Mouse (Mus musculus) heart, postnatal 0 days (tissue): ENCODE data around the gene Kptn. TPM values are rescaled to one million over a fixed set of nuclear protein-coding genes. Genes with fewer than 3 reads are reported as not detected.
A peak's percentile ranks its signal among the peaks of the same experiment; 100 is the strongest.

Experiments
- ATAC-seq: fragments of 200-750 bp; cut with Nextera tagmentation; 2 replicates; pipeline ENCODE4 v1.8.0; 2017; ENCODE audit warnings: low read depth, moderate number of reproducible peaks, moderate library complexity; ENCODE audit not compliant: insufficient read depth
- DNase-seq: peaks from one replicate; pipeline ENCODE4 v3.0.0-alpha.2; 2016; ENCODE audit warnings: low spot score
- H3K27ac ChIP-seq: fragments of 300-500 bp; sonication (generic); 2 replicates; pipeline ENCODE4 v1.5.1; 2014; ENCODE audit warnings: low read depth, mild to moderate bottlenecking
- H3K27me3 ChIP-seq: fragments of 300-500 bp; sonication (generic); 2 replicates; pipeline ENCODE4 v1.6.1; 2014; ENCODE audit warnings: low read length, mixed read lengths; ENCODE audit not compliant: control insufficient read depth, insufficient read depth
- H3K36me3 ChIP-seq: fragments of 300-500 bp; sonication (generic); replicated peaks from 2 replicates; pipeline ENCODE4 v1.6.1; 2014; ENCODE audit warnings: low read length, mixed read lengths; ENCODE audit not compliant: control insufficient read depth, insufficient read depth
- H3K4me1 ChIP-seq: fragments of 300-500 bp; sonication (generic); 2 replicates; pipeline ENCODE4 v1.6.1; 2014; ENCODE audit warnings: antibody characterized with exemption; ENCODE audit not compliant: control insufficient read depth, insufficient read depth
- H3K4me2 ChIP-seq: fragments of 300-500 bp; sonication (generic); 2 replicates; pipeline ENCODE4 v1.6.1; 2014; ENCODE audit warnings: low read depth, mild to moderate bottlenecking, low read length, moderate library complexity
- H3K4me3 ChIP-seq: fragments of 300-500 bp; sonication (generic); 2 replicates; pipeline ENCODE4 v1.5.1; 2014; ENCODE audit warnings: low read depth, low read length
- H3K9ac ChIP-seq: fragments of 300-500 bp; sonication (generic); replicated peaks from 2 replicates; pipeline ENCODE4 v1.6.1; 2014; ENCODE audit warnings: low read depth, low read length, mixed read lengths
- H3K9me3 ChIP-seq: fragments of 300-500 bp; sonication (generic); replicated peaks from 2 replicates; pipeline ENCODE4 v1.6.1; 2016; ENCODE audit warnings: low read length; ENCODE audit not compliant: control insufficient read depth
- CTCF ChIP-seq: IDR thresholded peaks from 2 replicates; pipeline ENCODE4 v1.5.1; 2016; ENCODE audit warnings: antibody characterized with exemption, control low read depth, low read depth
- EP300 ChIP-seq: IDR thresholded peaks from 2 replicates; pipeline ENCODE4 v1.6.1; 2016; ENCODE audit warnings: antibody characterized with exemption, low read depth
- WGBS: fragments of 180-500 bp; shearing (Covaris S2); extraction: QIAGEN DNeasy Blood & Tissue Kit; methylation state at CpG from one replicate; pipeline ENCODE4 v1.1.7; 2014; 5-methylcytosine and 5-hydroxymethylcytosine counted together
- polyA plus RNA-seq: library from polyadenylated mRNA; unstranded; fragments of >200 nt; fragmentation: Nextera tagmentation; extraction: Ambion mirVana; gene quantifications from 2 replicates; pipeline ENCODE4 v1.2.1, GENCODE M21; 2015
- total RNA-seq: library from RNA; depleted of rRNA; stranded (reverse); fragments of >200 nt; gene quantifications from 2 replicates; pipeline ENCODE4 v1.2.3, GENCODE M21; 2014; ENCODE audit warnings: low replicate concordance; rRNA removed

The Kptn gene
- total RNA-seq (40.1 and 45.1 TPM in 2 replicates), polyA plus RNA-seq (26.2 and 27.1 TPM in 2 replicates)

DNA sequence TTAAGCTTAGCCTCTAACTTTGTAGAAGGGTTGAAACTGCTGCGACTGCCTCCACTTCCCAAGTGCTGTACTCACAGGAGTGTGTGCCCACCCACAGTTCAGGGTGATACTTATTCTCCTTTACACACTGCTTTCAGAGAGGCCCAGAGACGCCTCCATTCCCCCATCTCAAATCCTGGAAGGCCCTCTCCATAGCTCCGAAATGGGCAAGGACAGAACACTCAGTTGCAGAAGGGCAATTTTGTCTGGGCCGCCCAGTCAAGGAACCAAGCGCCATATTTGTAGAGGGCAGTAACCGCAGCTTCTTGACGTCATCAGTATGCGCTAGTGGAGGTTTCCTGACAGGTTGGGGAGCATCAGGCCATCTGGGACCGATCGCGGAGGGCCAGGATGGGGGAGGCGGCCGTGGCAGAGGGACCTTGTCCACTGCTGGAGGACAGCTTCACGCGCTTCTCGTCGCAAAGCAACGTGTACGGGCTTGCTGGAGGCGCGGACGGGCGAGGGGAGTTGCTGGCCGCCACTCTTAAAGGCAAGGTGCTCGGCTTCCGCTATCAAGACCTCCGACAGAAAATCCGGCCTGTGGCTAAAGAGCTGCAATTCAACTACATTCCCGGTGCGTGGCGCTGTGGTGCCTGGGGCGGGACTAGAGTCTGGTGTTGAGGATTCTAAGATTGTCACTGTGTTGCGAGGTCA is at the start of gene Kptn:
Gene Kptn (plus strand): TSS at position 327 of the 693 bp plus-strand sequence.
- Histone ChIP-seq H3K9ac (peak within 1 kb of the TSS; percentile 63), H3K27me3 (no peaks in the 10 kb centered on the region), H3K9me3 (no peaks in the 10 kb centered on the region), H3K4me1 (0 out of 2 replicates have a peak, but pooled peaks cover 4% of the 10 kb centered on the region), H3K4me2 (peak within 1 kb of the TSS; percentile 64), H3K4me3 (peak within 1 kb of the TSS; percentile 76), H3K36me3 (peaks cover 39% of the 10 kb centered on the region), H3K27ac (peak within 1 kb of the TSS; percentile 86)
- ATAC-seq (peak; percentile 87), DNase-seq (peak; percentile 92)
- WGBS: 1% methylated on average over 33 of the region's 33 CpGs
- no peak for TF ChIP-seq EP300
- TF ChIP-seq CTCF: peak; percentile 89

- ATAC-seq (no peak), DNase-seq (no peak)
- Histone ChIP-seq H3K27me3 (no peaks in the 10 kb centered on the region), H3K36me3 (no peaks in the 10 kb centered on the region), H3K4me3 (no peak overlapping the region), H3K9ac (no peak overlapping the region), H3K27ac (no peak overlapping the region), H3K4me1 (no peaks in the 10 kb centered on the region), H3K4me2 (no peak overlapping the region), H3K9me3 (no peaks in the 10 kb centered on the region)
- TF ChIP-seq CTCF (no peak), EP300 (no peak)
Observed at GRCm38 (mm10) chr7:16070846-16071245, 48.8 kb upstream of the Kptn start.

- Histone ChIP-seq H3K4me2 (no peak overlapping the region), H3K9me3 (no peaks in the 10 kb centered on the region), H3K27ac (no peak overlapping the region), H3K36me3 (no peaks in the 10 kb centered on the region), H3K27me3 (no peaks in the 10 kb centered on the region), H3K9ac (no peak overlapping the region), H3K4me3 (no peak overlapping the region), H3K4me1 (no peaks in the 10 kb centered on the region)
- TF ChIP-seq CTCF: no peak
- no peak for TF ChIP-seq EP300
- 62% methylated on average over 6 of the region's 6 CpGs for WGBS
- DNase-seq (no peak), ATAC-seq (no peak)
Observed at GRCm38 (mm10) chr7:16071906-16072305, 47.8 kb upstream of the Kptn start.

GRCm38 (mm10) chr7:16079947-16080346 is 39.7 kb upstream of the Kptn start:
- H3K27ac ChIP-seq: no peak overlapping the region
- TF ChIP-seq EP300 (no peak), CTCF (no peak)
- H3K9me3 ChIP-seq: no peaks in the 10 kb centered on the region
- no peak for ATAC-seq
- no peak overlapping the region for H3K4me2 ChIP-seq
- H3K27me3 ChIP-seq: no peaks in the 10 kb centered on the region
- no peak for DNase-seq
- no peak overlapping the region for H3K9ac ChIP-seq
- H3K4me1 ChIP-seq: no peaks in the 10 kb centered on the region
- no peaks in the 10 kb centered on the region for H3K36me3 ChIP-seq
- WGBS: 28% methylated on average over 1 of the region's 1 CpGs
- no peak overlapping the region for H3K4me3 ChIP-seq

- 62% methylated on average over 4 of the region's 4 CpGs for WGBS
- Histone ChIP-seq H3K4me3 (no peak overlapping the region), H3K4me1 (no peaks in the 10 kb centered on the region), H3K9me3 (no peaks in the 10 kb centered on the region), H3K27ac (no peak overlapping the region), H3K4me2 (no peak overlapping the region), H3K27me3 (no peaks in the 10 kb centered on the region), H3K9ac (no peak overlapping the region), H3K36me3 (no peaks in the 10 kb centered on the region)
- no peak for DNase-seq
- TF ChIP-seq CTCF: no peak
- TF ChIP-seq EP300: no peak
- ATAC-seq: no peak
Observed at GRCm38 (mm10) chr7:16080581-16080980, 39.1 kb upstream of the Kptn start.

DNA sequence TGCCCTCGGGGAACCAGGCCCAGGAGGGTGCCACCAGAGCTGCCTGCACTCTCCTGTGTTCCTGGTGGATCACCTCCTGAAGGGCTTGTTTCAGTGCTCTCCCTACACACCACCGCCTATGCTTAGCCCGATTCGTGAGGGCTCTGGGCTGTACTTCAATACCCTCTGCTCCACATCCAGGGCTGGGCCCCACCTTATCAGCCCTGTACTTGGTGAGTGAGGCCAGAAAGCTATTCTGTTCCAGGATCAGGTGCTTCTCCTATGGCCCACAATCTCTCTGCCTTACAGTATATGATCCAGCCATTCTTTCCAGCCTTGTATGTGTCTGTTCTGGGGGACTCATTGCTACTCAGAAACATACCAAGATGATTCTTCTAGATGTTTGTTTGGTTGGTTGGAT is 36.3 kb upstream of the Kptn start:
- 41% methylated on average over 4 of the region's 4 CpGs for WGBS
- Histone ChIP-seq H3K27ac (no peak overlapping the region), H3K4me1 (no peaks in the 10 kb centered on the region), H3K36me3 (no peaks in the 10 kb centered on the region), H3K9me3 (no peaks in the 10 kb centered on the region), H3K9ac (no peak overlapping the region), H3K4me3 (no peak overlapping the region), H3K27me3 (no peaks in the 10 kb centered on the region), H3K4me2 (no peak overlapping the region)
- no peak for TF ChIP-seq CTCF
- TF ChIP-seq EP300: no peak
- ATAC-seq (no peak), DNase-seq (no peak)
